Mouse (Mus musculus): ENCODE data around the gene Bpifb1. TPM values are rescaled to one million over a fixed set of nuclear protein-coding genes. Genes with fewer than 3 reads are reported as not detected.

The Bpifb1 gene
- polyA plus RNA-seq, 1 experiment from 2014 or later: not detected

DNA sequence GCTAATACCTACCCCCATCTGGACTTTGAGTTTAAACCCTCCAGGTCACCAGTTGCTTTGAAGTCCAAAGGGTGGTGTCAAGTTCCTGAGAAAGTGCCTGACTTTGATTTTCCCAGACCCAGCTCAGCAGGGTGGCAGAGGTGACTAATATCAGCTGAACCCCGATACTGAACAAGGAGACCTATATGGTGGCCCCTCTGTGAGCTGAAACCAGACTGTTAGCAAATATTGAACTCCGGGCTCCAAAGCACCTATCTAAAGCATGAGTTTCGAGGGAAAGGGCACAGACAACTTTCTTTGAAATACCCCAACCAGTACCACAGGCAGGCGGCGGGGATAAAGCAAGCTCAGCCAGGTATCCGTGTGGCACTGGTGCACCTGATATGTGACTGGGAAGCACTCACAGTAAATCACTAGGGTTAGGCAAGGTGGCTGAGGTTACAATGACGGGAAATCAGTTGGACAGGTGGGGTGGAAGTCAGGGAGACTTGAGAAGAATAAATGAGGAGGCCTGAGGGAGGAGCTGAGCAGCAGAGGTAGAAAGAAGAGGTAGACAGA, 662 bp upstream of the Bpifb1 start:
- no peaks in the 10 kb centered on the region for H3K36me3 ChIP-seq (ENCODE audit: inconsistent target)
- H3K4me3 ChIP-seq (ENCODE audit: inconsistent target): no peak overlapping the region
- H3K79me2 ChIP-seq (ENCODE audit: inconsistent target): no peaks in the 10 kb centered on the region
- H3K27ac ChIP-seq: no peak overlapping the region
- 76% methylated on average over 7 of the region's 7 CpGs for WGBS (ENCODE audit: missing documents)

GRCm38 (mm10) chr2:154192141-154192540, 1.5 kb downstream of the Bpifb1 start:
- Histone ChIP-seq H3K79me2 (ENCODE audit: inconsistent target) (no peaks in the 10 kb centered on the region), H3K36me3 (ENCODE audit: inconsistent target) (no peaks in the 10 kb centered on the region), H3K4me3 (ENCODE audit: inconsistent target) (no peak overlapping the region), H3K27ac (no peak overlapping the region)
- whole genome bisulfite sequencing (ENCODE audit: missing documents): 82% methylated on average over 2 of the region's 2 CpGs

- H3K4me3 ChIP-seq (ENCODE audit: inconsistent target): no peak overlapping the region
- 94% methylated on average over 4 of the region's 4 CpGs for WGBS (ENCODE audit: missing documents)
- no peaks in the 10 kb centered on the region for H3K36me3 ChIP-seq (ENCODE audit: inconsistent target)
- no peaks in the 10 kb centered on the region for H3K79me2 ChIP-seq (ENCODE audit: inconsistent target)
- H3K27ac ChIP-seq: no peak overlapping the region
Measured at GRCm38 (mm10) chr2:154193071-154193470, 2.5 kb downstream of the Bpifb1 start.

DNA sequence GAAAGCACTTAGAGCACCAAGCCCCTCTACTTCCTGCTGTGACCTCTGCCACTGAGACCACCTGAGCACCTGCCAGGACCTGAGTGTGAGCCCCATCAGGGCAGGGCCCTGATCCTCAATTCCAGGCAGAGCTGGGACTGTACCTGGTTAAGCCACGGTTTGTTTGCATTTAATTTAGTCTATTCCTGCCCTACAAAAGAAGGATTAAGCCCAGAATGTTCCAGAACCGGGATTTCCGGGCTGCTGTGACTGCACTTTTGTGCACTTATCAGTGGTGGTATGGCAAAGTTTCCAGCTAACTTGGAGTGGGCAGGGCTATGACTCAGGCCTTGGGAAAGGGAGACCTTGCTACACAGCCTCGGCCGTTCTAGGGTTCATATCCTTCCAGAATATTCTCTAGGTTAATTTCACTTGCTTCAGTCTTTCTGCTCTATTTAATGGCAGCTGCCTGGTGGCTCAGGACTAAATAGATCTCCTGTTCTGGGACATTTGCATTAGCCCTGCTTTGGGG, 3.4 kb downstream of the Bpifb1 start:
- no peaks in the 10 kb centered on the region for H3K36me3 ChIP-seq (ENCODE audit: inconsistent target)
- H3K79me2 ChIP-seq (ENCODE audit: inconsistent target): no peaks in the 10 kb centered on the region
- WGBS (ENCODE audit: missing documents): 86% methylated on average over 5 of the region's 5 CpGs
- no peak overlapping the region for H3K4me3 ChIP-seq (ENCODE audit: inconsistent target)
- no peak overlapping the region for H3K27ac ChIP-seq

DNA sequence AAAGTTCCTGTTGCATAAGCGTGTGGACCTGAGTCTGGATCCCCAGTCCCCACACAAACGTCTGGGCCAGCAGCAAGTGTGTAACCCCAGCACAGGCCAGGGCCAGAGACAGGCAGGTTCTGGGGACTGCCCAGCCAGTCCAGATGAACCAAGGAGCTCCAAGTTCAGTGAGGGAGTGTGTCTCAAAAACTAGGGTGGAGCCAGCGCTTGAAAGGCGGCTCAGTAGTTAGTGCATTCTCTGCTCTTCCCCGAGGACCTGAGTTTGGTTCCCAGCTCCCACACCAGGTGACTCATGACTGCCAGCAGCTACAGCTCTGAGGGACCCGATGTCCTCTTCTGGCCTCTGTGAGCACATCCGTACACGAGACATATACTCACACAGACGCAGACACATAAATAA, 6.4 kb downstream of the Bpifb1 start:
- WGBS (ENCODE audit: missing documents): 91% methylated on average over 9 of the region's 9 CpGs
- no peaks in the 10 kb centered on the region for H3K36me3 ChIP-seq (ENCODE audit: inconsistent target)
- H3K27ac ChIP-seq: no peak overlapping the region
- H3K4me3 ChIP-seq (ENCODE audit: inconsistent target): no peak overlapping the region
- no peaks in the 10 kb centered on the region for H3K79me2 ChIP-seq (ENCODE audit: inconsistent target)

GRCm38 (mm10) chr2:154204630-154205029, 14.0 kb downstream of the Bpifb1 start:
- no peaks in the 10 kb centered on the region for H3K79me2 ChIP-seq (ENCODE audit: inconsistent target)
- H3K27ac ChIP-seq: no peak overlapping the region
- H3K4me3 ChIP-seq (ENCODE audit: inconsistent target): no peak overlapping the region
- WGBS (ENCODE audit: missing documents): 91% methylated on average over 4 of the region's 4 CpGs
- H3K36me3 ChIP-seq (ENCODE audit: inconsistent target): no peaks in the 10 kb centered on the region

GRCm38 (mm10) chr2:154206908-154207307, 16.3 kb downstream of the Bpifb1 start:
- H3K36me3 ChIP-seq (ENCODE audit: inconsistent target): no peaks in the 10 kb centered on the region
- H3K27ac ChIP-seq: no peak overlapping the region
- H3K79me2 ChIP-seq (ENCODE audit: inconsistent target): no peaks in the 10 kb centered on the region
- 67% methylated on average over 7 of the region's 7 CpGs for WGBS (ENCODE audit: missing documents)
- H3K4me3 ChIP-seq (ENCODE audit: inconsistent target): no peak overlapping the region

DNA sequence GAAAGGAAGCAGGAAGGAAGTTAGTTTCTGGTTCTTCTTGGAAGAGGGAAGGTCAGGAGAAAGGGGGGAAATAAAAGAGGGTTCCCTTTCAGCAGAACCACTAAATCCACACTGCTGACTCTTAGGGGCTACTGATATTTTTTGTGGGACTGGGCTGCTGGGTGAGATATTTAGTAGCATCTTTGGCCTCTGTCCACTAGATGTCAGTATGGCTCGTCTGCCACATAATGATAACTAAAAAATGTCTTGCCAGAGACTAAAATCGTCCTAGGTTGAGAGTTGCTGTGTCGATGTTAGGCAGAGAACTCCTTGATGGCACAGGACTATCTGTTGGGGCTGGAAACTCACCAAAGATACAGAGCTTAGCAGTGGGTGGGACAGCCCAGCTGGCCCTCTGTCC, 18.5 kb downstream of the Bpifb1 start:
- Histone ChIP-seq H3K4me3 (ENCODE audit: inconsistent target) (no peak overlapping the region), H3K27ac (no peak overlapping the region), H3K79me2 (ENCODE audit: inconsistent target) (no peaks in the 10 kb centered on the region), H3K36me3 (ENCODE audit: inconsistent target) (no peaks in the 10 kb centered on the region)
- 5% methylated on average over 3 of the region's 3 CpGs for WGBS (ENCODE audit: missing documents)

DNA sequence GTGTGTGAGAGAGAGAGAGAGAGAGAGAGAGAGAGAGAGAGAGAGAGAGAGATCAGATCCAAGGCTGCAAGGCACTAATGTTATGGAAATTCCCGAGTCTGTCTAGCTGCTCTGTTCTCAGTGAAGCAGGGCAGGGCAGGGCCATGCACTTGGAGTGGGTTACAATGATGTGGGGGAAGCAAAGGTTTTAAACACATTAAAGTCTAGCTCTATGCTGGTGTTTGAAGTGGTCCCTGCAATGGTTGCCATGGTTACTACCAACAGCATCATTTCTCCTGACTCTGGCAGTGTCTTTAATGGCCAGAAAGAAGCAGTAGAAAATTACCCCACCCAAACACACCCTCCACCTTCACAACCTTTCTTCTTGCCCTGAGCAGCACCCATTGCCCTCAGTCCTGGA, 20.5 kb downstream of the Bpifb1 start:
- Histone ChIP-seq H3K27ac (no peak overlapping the region), H3K4me3 (ENCODE audit: inconsistent target) (no peak overlapping the region), H3K36me3 (ENCODE audit: inconsistent target) (no peaks in the 10 kb centered on the region), H3K79me2 (ENCODE audit: inconsistent target) (no peaks in the 10 kb centered on the region)
- 42% methylated on average over 1 of the region's 1 CpGs for WGBS (ENCODE audit: missing documents)

DNA sequence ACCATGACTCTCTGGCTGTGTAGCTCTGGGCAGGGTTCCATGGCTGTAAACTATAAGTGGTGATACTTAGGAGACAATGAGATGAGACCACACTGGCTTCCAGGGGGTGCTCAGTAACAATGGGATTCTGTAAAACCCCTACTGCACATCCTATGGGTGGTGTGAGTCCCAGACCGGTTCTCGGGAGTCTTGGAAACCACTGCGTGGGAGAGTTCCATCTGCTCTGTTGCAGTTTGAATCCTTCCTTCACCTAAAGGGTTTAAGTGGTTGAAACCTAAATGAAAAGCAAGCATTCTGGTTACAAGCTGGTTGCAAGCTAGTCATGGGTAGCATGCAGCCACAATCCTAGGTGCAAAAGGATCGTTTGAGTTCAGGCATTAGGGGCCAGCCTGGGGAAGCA, 21.3 kb downstream of the Bpifb1 start:
- Histone ChIP-seq H3K4me3 (ENCODE audit: inconsistent target) (no peak overlapping the region), H3K27ac (no peak overlapping the region), H3K36me3 (ENCODE audit: inconsistent target) (no peaks in the 10 kb centered on the region), H3K79me2 (ENCODE audit: inconsistent target) (no peaks in the 10 kb centered on the region)
- 82% methylated on average over 4 of the region's 4 CpGs for WGBS (ENCODE audit: missing documents)

- no peaks in the 10 kb centered on the region for H3K36me3 ChIP-seq (ENCODE audit: inconsistent target)
- 11% methylated on average over 5 of the region's 5 CpGs for WGBS (ENCODE audit: missing documents)
- H3K79me2 ChIP-seq (ENCODE audit: inconsistent target): no peaks in the 10 kb centered on the region
- H3K4me3 ChIP-seq (ENCODE audit: inconsistent target): no peak overlapping the region
- H3K27ac ChIP-seq: no peak overlapping the region
Measured at GRCm38 (mm10) chr2:154215191-154215590, 24.6 kb downstream of the Bpifb1 start.

- Histone ChIP-seq H3K36me3 (ENCODE audit: inconsistent target) (no peaks in the 10 kb centered on the region), H3K4me3 (ENCODE audit: inconsistent target) (no peak overlapping the region), H3K79me2 (ENCODE audit: inconsistent target) (no peaks in the 10 kb centered on the region), H3K27ac (no peak overlapping the region)
- WGBS (ENCODE audit: missing documents): 54% methylated on average over 5 of the region's 5 CpGs
Measured at GRCm38 (mm10) chr2:154219950-154220349, 29.3 kb downstream of the Bpifb1 start.

- H3K4me3 ChIP-seq (ENCODE audit: inconsistent target): no peak within 1 kb of the TSS
- H3K79me2 ChIP-seq (ENCODE audit: inconsistent target): no peaks in the 10 kb centered on the region
- H3K36me3 ChIP-seq (ENCODE audit: inconsistent target): no peaks in the 10 kb centered on the region
- no peak within 1 kb of the TSS for H3K27ac ChIP-seq
- WGBS (ENCODE audit: missing documents): 31% methylated on average over 14 of the region's 14 CpGs
Measured at GRCm38 (mm10) chr2:154223265-154223916, 32.8 kb downstream of the Bpifb1 start, which contains the start of gene Bpifb5. Bpifb5 (plus strand) TSS chr2:154223742.

GRCm38 (mm10) chr2:154223917-154224273, 33.3 kb downstream of the Bpifb1 start:
- no peaks in the 10 kb centered on the region for H3K36me3 ChIP-seq (ENCODE audit: inconsistent target)
- 74% methylated on average over 2 of the region's 2 CpGs for WGBS (ENCODE audit: missing documents)
- no peak overlapping the region for H3K27ac ChIP-seq
- no peaks in the 10 kb centered on the region for H3K79me2 ChIP-seq (ENCODE audit: inconsistent target)
- H3K4me3 ChIP-seq (ENCODE audit: inconsistent target): no peak overlapping the region

DNA sequence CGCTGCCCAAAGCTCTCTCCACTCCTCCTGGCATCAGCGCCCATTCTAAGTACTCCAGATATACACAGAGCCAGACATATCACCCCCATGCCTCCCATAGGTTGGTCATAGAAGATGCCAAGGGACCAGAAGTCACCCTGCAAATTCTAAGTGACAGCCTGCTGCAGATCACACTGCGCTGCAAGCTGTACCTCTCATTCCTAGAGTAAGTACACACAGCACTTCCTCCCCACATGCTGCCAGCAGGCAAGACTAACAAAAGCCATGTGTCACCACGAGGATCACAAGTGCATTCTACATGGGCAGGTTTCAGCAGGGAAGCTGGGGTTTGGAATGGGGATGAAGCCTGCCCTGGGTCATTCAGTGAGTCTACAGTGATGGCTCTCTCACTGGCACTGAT, 36.4 kb downstream of the Bpifb1 start:
- 75% methylated on average over 4 of the region's 4 CpGs for WGBS (ENCODE audit: missing documents)
- Histone ChIP-seq H3K4me3 (ENCODE audit: inconsistent target) (no peak overlapping the region), H3K27ac (no peak overlapping the region), H3K79me2 (ENCODE audit: inconsistent target) (no peaks in the 10 kb centered on the region), H3K36me3 (ENCODE audit: inconsistent target) (no peaks in the 10 kb centered on the region)

GRCm38 (mm10) chr2:154227830-154228229, 37.2 kb downstream of the Bpifb1 start:
- no peaks in the 10 kb centered on the region for H3K79me2 ChIP-seq (ENCODE audit: inconsistent target)
- 92% methylated on average over 5 of the region's 5 CpGs for WGBS (ENCODE audit: missing documents)
- no peak overlapping the region for H3K27ac ChIP-seq
- no peak overlapping the region for H3K4me3 ChIP-seq (ENCODE audit: inconsistent target)
- no peaks in the 10 kb centered on the region for H3K36me3 ChIP-seq (ENCODE audit: inconsistent target)

All from macrophage (primary cell).